Mouse (Mus musculus) bone marrow macrophage, adult 2 months (primary cell): ENCODE results near the gene Scarb1.

ENCODE experiments used
- CTCF ChIP-seq: IDR thresholded peaks from 2 replicates; pipeline ENCODE4 v1.5.1; 2012; ENCODE audit warnings: low read depth, mild to moderate bottlenecking, low read length, moderate library complexity
- POLR2A ChIP-seq: IDR thresholded peaks from 2 replicates; pipeline ENCODE4 v1.6.1; 2012; ENCODE audit warnings: mild to moderate bottlenecking, low read depth, low read length, borderline replicate concordance

DNA sequence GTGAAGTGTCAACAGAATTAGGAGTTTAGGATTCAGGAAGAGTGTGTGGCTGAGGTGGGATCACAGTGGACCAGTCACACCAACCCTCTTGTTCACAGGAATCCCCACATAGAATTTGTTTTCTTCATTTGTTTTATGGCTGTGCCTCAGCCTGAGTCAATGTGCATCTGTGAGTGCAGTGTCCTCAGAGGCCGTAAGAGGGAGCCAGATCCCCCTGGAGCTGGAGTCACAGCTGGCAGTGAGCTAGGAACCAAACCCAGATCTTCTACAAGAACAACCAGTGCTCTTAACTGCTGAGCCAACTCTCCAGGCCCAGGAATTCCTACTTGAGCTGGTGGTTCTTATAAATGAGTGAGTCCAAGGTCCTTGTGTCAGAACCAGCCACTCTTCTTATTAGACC, 107.4 kb downstream of the Scarb1 start:
- TF ChIP-seq CTCF (no peak), POLR2A (no peak)
